Mouse (Mus musculus): ENCODE results near the gene Cfap20. TPM values are rescaled to one million over a fixed set of nuclear protein-coding genes. Genes with fewer than 3 reads are reported as not detected.

Gene Cfap20
- polyA plus RNA-seq, 1 experiment, result 45.7 TPM

- Histone ChIP-seq H3K4me3 (ENCODE audit: insufficient read depth, low read length) (no peak overlapping the region), H3K4me1 (ENCODE audit: control insufficient read depth, insufficient read depth, low read length) (peaks cover 11% of the 10 kb centered on the region), H3K27ac (ENCODE audit: insufficient read depth, low read depth, low read length) (no peak overlapping the region)
- TF ChIP-seq CTCF (IDR thresholded peaks at IDR 0.05; ENCODE audit: low read depth, low read length) (no peak), POLR2A (IDR thresholded peaks at IDR 0.05; ENCODE audit: borderline replicate concordance, low read depth, low read length) (no peak)
These were observed 58.2 kb downstream of the Cfap20 start for GRCm38 (mm10) chr8:95376309-95376999.

GRCm38 (mm10) chr8:95375374-95375930 is 59.2 kb downstream of the Cfap20 start:
- Histone ChIP-seq H3K27ac (ENCODE audit: insufficient read depth, low read depth, low read length) (no peak overlapping the region), H3K4me3 (ENCODE audit: insufficient read depth, low read length) (no peak overlapping the region), H3K4me1 (ENCODE audit: control insufficient read depth, insufficient read depth, low read length) (peaks cover 2% of the 10 kb centered on the region; the same call in 1 of the 2 replicates)
- no peak for TF ChIP-seq POLR2A (IDR thresholded peaks at IDR 0.05; ENCODE audit: borderline replicate concordance, low read depth, low read length)
- TF ChIP-seq CTCF (IDR thresholded peaks at IDR 0.05; ENCODE audit: low read depth, low read length), result no peak

GRCm38 (mm10) chr8:95374429-95374828 is 60.2 kb downstream of the Cfap20 start:
- H3K4me1 ChIP-seq (ENCODE audit: control insufficient read depth, insufficient read depth, low read length), result no peaks in the 10 kb centered on the region
- TF ChIP-seq POLR2A (IDR thresholded peaks at IDR 0.05; ENCODE audit: borderline replicate concordance, low read depth, low read length) (no peak), CTCF (IDR thresholded peaks at IDR 0.05; ENCODE audit: low read depth, low read length) (no peak)
- H3K27ac ChIP-seq (ENCODE audit: insufficient read depth, low read depth, low read length), result no peak overlapping the region
- H3K4me3 ChIP-seq (ENCODE audit: insufficient read depth, low read length), result no peak overlapping the region

- no peaks in the 10 kb centered on the region for H3K4me1 ChIP-seq (ENCODE audit: control insufficient read depth, insufficient read depth, low read length)
- H3K4me3 ChIP-seq (ENCODE audit: insufficient read depth, low read length), result no peak overlapping the region
- H3K27ac ChIP-seq (ENCODE audit: insufficient read depth, low read depth, low read length), result no peak overlapping the region
- no peak for TF ChIP-seq POLR2A (IDR thresholded peaks at IDR 0.05; ENCODE audit: borderline replicate concordance, low read depth, low read length)
- no peak for TF ChIP-seq CTCF (IDR thresholded peaks at IDR 0.05; ENCODE audit: low read depth, low read length)
These were observed 61.2 kb downstream of the Cfap20 start for GRCm38 (mm10) chr8:95373389-95374002.

Other genes starting within 250 kb of the Cfap20 start
- 14.8 and 15.9 TPM in 2 replicates for gene Kifc3, start 232.1 kb downstream of the Cfap20 start, polyA plus RNA-seq (2012; ENCODE audit: insufficient read depth, insufficient read length, missing spikeins)
- gene Cngb1, start 128.3 kb downstream of the Cfap20 start, polyA plus RNA-seq (2012; ENCODE audit: insufficient read depth, insufficient read length, missing spikeins), result 0.59 and 2.7 TPM in 2 replicates
- gene Tepp, start 124.3 kb downstream of the Cfap20 start, polyA plus RNA-seq (2012; ENCODE audit: insufficient read depth, insufficient read length, missing spikeins), result not detected in 2 replicates
- gene Zfp319, start 102.9 kb downstream of the Cfap20 start, polyA plus RNA-seq (2012; ENCODE audit: insufficient read depth, insufficient read length, missing spikeins), result 6.9 and 7.5 TPM in 2 replicates
- 35.0 and 35.2 TPM in 2 replicates for gene Usb1, start 102.6 kb downstream of the Cfap20 start, polyA plus RNA-seq (2012; ENCODE audit: insufficient read depth, insufficient read length, missing spikeins)
- gene Mmp15, start 82.6 kb downstream of the Cfap20 start, polyA plus RNA-seq (2012; ENCODE audit: insufficient read depth, insufficient read length, missing spikeins), result not detected in 2 replicates
- gene Csnk2a2, start 55.2 kb upstream of the Cfap20 start, polyA plus RNA-seq (2012; ENCODE audit: insufficient read depth, insufficient read length, missing spikeins), result 64.5 and 66.5 TPM in 2 replicates
- not detected in 2 replicates for gene Ccdc113, start 99.2 kb upstream of the Cfap20 start, polyA plus RNA-seq (2012; ENCODE audit: insufficient read depth, insufficient read length, missing spikeins)
- gene Prss54, start 141.5 kb upstream of the Cfap20 start, polyA plus RNA-seq (2012; ENCODE audit: insufficient read depth, insufficient read length, missing spikeins), result not detected in 2 replicates
- gene Gins3, start 198.6 kb upstream of the Cfap20 start, polyA plus RNA-seq (2012; ENCODE audit: insufficient read depth, insufficient read length, missing spikeins), result 6.8 and 7.4 TPM in 2 replicates
- 0.89 and 1.0 TPM in 2 replicates for gene Ndrg4, start 242.1 kb upstream of the Cfap20 start, polyA plus RNA-seq (2012; ENCODE audit: insufficient read depth, insufficient read length, missing spikeins)